Mouse (Mus musculus): Measurements from ENCODE around the gene Prkar2a.

DNA sequence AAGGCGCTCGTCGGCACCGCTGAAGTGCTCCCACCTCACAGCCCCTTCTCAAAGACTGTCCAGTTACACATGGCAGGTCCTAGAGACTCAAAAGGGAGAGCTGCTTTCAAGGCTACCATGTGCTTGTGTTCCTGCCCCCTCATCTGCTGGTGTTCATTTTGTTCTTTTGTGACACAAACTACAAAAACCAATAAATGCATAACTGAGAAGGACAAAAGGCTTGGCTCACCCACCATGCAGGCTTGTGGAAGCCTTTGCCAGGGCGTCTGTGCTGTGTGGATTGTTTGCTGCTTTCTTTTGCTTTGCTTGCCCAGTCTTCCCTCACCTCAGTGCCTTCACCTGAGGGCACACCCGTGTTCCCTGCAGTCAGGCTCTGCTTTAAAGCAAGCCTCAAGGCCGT, 108.4 kb downstream of the Prkar2a start:
- TF ChIP-seq GATA1 (IDR thresholded peaks at IDR 0.05; ENCODE audit: low read length) (no peak), TAL1 (IDR thresholded peaks at IDR 0.05; ENCODE audit: low read length) (no peak)

Data from erythroblast, embryonic 14.5 days (primary cell).